Mouse (Mus musculus) retina, embryonic 14.5 days (tissue): ENCODE measurements around the gene Pex12.
"Not testable (repeated sequence)": the region's sequence is repeated elsewhere in the genome, so short reads cannot be mapped to it uniquely, and the experiment has no call there.

Experiments
- DNase-seq: peaks from one replicate; pipeline ENCODE4 v3.0.0-alpha.2; 2015; ENCODE audit warnings: low spot score

The Pex12 gene

DNA sequence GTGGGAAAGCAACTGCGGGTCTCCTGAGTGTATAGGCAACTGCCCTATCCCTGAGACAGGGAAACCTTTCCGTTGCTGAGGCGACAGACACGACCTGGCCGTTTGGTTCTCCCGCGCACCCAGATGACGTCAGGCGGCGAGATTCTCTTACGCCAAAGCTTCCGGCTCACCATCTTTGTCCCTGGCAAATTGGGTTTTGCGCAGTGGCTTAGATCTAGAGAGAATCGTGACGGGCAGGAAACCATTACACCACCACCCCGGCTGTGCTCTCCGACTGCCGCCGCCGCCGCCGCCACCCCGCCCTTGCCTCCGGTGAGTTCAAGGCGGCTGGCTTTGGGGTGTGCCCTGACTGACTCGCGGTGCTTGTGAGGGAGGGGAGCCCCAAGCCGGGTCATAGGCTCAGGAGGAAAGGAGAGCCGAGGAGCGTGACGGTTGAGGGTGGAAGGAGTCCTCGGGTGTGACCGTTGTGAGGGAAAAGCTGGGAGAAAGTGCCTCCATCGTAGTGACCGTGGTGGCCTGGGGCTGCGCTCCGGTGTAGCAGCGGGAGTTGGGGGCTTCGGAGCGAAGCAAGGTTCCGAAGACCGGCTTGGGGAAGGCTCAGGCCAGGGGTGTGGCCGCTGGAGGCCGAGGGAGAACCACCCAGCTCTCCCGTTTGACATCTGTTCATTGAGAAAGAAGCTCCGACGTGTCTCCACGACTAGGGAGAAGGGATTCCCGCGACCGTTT lies at the start of gene Pex12:
Gene Pex12, minus strand, starts transcription at position 61 of the 726 bp plus-strand sequence.
- peak; percentile 97 for DNase-seq

GRCm38 (mm10) chr11:83341716-83342245 lies 39.4 kb upstream of the Pex12 start:
- DNase-seq: no peak

DNA sequence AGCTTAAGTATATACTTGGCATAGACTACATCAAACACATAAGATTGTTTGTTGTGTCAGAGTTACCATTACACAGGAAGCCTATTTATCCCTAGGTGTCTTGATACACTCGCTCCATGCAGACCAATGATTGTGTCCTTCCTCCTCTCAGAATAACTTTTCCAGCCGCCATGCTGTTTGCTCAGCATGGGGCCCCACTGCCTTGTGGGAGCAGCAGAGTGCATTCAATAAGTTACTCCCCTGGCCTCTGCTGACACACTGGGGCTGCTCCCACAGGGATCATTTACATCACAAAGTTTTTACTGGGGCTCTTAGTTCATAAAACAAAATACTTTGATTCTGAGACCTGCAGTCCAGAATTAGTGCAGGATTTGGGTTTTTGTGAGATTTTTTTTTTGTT lies 37.3 kb upstream of the Pex12 start:
- DNase-seq: no peak

DNA sequence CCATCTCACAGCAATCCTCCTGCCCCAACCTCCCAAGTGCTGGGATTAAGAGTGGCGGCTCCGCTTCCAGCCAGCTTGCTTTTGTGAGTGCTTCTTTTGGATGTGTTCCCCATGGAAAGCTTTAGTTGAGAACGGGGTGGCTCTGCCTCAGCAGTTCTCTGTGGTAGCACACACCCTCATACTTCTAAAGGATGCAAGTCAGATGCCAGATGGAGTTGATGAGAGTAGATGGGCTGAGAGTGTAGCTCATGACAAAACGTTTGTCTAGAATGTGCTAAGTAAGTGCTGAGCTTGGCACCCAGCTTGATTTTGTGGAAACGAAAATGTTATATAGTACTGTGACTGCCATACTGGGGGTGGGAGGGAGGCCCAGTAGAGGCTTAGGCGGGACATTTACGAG lies 33.4 kb upstream of the Pex12 start:
- no peak for DNase-seq

GRCm38 (mm10) chr11:83327427-83327826 lies 25.0 kb upstream of the Pex12 start:
- DNase-seq: peak; percentile 87

GRCm38 (mm10) chr11:83326692-83327091 lies 24.3 kb upstream of the Pex12 start:
- not testable (repeated sequence) for DNase-seq

GRCm38 (mm10) chr11:83319048-83319447 lies 16.7 kb upstream of the Pex12 start:
- no peak for DNase-seq

GRCm38 (mm10) chr11:83312471-83312870 lies 10.1 kb upstream of the Pex12 start:
- no peak for DNase-seq

DNA sequence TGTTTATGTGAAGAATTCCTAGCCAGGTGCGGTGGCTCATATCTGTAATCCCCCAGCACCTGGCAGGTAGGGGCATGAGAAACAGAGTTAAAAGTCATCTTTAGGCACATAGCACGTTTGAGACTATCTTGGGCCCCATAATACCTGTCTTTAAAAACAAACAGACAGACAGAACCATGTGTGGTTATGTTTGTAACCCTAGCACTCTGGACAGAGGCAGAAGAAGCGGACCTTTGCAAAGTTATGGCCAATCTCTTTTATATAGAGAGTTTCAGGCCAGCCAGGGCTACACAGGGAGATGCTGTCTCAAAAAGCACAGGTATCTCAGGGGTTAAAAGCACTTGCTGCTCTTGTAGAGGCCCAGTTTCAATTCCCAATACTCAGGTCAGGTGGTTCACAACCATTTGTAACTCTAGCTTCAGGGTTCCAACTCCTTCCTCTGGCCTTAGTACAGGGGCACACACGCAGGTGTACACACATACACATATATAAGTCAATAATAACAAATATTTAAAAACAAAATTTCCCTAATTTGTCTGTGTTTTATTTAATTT lies 4.4 kb upstream of the Pex12 start:
- no peak for DNase-seq

DNA sequence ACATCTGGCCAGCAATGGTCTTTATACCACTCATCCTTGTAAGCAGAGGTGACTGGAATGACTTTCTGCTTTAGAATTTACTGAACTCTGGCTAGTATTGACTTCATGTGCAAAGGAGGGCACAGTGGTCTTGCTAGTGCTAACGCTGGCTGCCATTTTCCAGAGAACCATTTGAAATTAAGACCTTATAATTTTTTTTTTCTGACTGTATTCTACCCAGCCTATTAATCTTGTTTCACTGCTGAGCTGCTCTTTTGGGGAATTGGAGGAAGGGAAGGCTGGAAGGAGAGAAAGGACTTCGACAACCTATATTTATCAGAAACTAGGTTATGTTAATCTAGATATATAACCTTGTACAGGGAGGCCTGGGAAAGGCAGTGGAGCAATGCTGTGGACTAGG lies 2.1 kb upstream of the Pex12 start:
- DNase-seq: no peak

- no peak for DNase-seq
These were observed 1.4 kb upstream of the Pex12 start for GRCm38 (mm10) chr11:83303751-83304150.

DNA sequence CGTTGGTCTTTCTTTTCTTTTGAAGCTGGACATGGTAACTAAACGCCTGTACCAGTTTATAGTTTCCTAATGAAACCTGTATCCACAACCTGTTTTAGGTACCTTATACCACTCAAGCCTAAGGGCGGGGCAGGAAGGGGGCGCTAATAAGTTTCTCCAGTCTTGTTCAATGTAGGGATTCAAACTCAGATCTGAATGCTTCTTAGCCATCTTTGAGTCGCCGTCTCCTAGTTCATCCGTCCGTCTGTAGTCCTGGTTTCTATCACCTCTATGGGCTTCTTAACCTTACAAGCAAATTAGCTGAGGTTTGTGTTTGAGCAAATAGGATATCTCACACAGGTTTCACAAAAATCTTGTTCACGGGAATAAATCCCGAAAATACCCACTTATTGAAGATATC lies 262 bp downstream of the Pex12 start:
- peak; percentile 13 for DNase-seq

DNA sequence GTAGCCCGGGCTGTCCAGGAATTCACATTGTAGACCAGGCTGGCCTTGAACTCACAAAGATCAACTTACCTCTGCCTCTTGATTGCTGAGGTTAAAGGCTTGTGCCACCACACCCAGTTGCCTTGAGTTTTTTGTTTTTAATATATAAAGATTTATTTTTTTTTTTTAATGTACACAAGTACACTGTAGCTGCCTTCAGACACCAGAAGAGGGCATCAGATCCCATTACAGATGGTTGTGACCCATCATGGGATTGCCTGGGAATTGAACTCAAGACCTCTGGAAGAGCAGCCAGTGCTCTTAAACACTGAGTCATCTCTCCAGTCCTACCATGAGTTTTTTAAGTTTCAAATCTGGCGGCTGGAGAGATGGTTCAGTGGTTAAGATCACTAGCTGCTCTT lies 955 bp downstream of the Pex12 start:
- DNase-seq: no peak

GRCm38 (mm10) chr11:83299724-83300123 lies 2.7 kb downstream of the Pex12 start:
- DNase-seq: no peak

GRCm38 (mm10) chr11:83298225-83299195 lies 3.9 kb downstream of the Pex12 start, which contains the start of gene Ap2b1:
Gene Ap2b1, plus strand, starts transcription at chr11:83299024.
- DNase-seq: peak; percentile 96

GRCm38 (mm10) chr11:83297816-83298215 lies 4.6 kb downstream of the Pex12 start:
- no peak for DNase-seq

DNA sequence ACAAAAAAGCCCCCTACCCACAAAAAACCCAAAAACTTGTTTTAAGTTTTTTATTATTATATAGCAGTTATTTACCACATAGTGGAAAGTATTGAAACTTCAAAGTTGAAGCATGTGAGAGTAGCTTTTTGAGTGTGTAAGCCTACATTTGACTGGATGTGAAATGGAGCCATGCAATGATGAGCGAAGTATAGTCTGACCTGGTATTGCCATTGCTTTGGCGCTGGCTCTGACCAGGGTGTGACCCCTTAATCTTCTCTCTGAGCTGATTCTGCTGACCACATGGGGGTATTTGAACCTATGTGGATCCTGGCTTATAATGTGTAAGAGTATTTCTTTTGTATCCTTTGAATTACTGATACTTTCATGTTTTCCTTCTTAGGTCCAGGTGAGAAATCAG lies 8.3 kb downstream of the Pex12 start:
- DNase-seq: no peak

DNA sequence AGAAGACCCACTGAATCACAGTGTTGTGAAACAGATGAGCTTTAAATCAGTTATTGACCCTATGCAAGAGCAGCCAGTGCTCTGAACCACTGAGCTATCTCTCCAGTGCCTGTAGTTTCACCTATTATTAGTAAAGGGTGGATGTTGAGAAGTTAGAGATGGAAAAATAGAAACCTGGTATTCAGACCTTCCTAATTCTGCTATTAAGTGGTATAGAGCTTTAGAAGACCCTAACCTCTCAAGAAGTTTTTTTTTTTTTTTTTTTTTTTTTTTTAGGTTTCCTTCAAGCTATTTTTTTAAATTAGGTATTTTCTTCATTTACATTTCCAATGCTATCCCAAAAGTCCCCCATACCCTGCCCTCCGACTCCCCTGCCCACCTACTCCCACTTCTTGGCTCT lies 9.2 kb downstream of the Pex12 start:
- no peak for DNase-seq

DNA sequence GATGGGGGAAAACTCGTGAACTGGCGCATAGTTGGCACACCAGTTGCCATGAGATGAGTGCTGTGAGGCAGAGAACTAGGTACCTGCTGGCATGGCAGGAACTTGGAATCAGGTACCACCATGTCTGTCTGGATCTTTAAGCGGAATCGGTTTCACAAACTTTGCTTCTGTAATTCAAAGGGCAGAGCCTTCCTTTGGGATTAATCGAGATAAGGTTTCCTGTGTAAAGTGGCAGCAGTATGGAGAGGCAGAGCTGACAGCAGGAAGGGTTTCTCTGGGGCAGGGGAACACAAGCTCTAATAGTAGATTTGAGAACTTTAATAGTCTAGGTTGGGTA lies 10.2 kb downstream of the Pex12 start:
- DNase-seq: no peak

DNA sequence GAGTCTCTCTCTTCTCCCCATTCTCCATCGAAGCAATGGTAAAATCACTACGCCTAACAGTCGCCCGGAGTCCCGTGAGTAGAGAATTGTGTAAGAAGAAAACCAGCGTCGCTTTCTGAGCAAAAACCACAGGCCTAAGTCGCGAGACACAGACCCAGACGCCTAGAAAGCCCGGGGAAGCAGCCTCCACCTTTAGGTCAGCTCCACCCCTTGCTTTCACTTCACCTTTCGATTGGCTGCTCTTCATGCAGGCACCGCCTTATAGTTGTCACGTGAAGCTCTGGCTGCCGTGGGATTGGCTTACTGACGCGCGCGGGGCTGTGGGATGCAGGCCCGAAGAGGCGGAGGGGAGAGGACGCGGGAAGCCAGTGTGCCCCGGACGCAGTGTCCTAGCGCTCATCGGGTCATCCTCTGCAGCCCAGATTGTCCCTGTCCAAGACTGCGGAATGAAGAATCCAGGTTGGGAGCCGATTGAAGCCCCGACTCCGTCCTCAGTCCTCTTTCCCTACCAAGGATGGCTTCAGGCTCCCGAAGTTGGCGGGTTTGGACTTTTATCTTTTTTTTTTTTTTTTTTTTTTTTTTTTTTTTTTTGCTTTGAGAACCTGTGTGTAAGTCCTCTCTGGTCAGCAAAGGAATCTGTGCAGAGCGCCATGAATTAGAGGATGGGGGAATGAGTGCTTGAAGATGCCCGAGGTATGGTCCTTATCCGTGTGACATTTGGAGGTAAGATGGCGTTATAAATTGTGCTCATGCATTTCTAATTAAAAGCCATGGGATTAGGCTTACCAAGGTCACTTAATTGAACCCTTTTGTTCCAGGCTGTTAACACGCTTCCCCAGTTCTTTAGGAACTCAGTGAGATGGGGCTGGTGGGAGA lies 10.8 kb downstream of the Pex12 start:
- peak; percentile 95 for DNase-seq

GRCm38 (mm10) chr11:83289633-83290032 lies 12.8 kb downstream of the Pex12 start:
- DNase-seq: no peak

DNA sequence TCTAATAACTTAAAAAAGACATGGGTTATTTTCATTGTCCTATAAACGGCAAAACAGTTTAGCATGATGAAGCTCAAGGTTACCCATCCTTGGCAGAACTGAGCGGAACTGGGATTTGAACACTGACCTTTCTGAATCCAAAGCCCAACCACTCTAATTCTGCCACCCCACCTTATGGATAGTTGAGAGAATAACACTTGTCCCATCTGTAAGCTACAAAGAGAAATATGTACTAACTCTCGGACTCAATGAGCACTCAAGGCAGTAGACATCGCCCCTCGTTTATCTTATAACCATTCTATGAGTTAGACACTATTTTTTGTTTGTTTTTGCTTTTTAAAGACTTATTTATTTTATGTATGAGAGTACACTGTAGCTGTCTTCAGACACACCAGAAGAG lies 13.3 kb downstream of the Pex12 start:
- DNase-seq: no peak
